Mouse (Mus musculus) MEL (cell line): ENCODE data around the gene Baat. TPM values are rescaled to one million over a fixed set of nuclear protein-coding genes. Genes with fewer than 3 reads are reported as not detected.

Source experiments
- DNase-seq: peaks from one replicate; pipeline ENCODE4 v3.0.0; 2011; ENCODE audit warnings: low read depth, low spot score
- H3K27ac ChIP-seq: 2 replicates; pipeline ENCODE4 v1.5.1; 2012; ENCODE audit warnings: low read depth, mild to moderate bottlenecking, control low read depth, low read length, moderate library complexity; ENCODE audit not compliant: control insufficient read depth
- H3K27me3 ChIP-seq, 2 experiments: fragments of 150-350 bp in 1 of 2; sonication (generic) in 1 of 2; 2 replicates each; pipeline ENCODE4 v1.6.1; 2012; ENCODE audit warnings: low read length in 2 of 2, mild to moderate bottlenecking in 2 of 2, improper control_type of control experiment in 1 of 2, moderate library complexity in 1 of 2; ENCODE audit not compliant: insufficient read depth in 2 of 2, control insufficient read depth in 1 of 2
- H3K36me3 ChIP-seq, 2 experiments: 2 replicates each; pipeline ENCODE4 v1.6.1; 2012 to 2014; ENCODE audit warnings: low read length in 2 of 2, improper control_type of control experiment in 1 of 2, inconsistent platforms in 1 of 2, mild to moderate bottlenecking in 1 of 2; ENCODE audit not compliant: insufficient read depth in 2 of 2, control insufficient read depth in 1 of 2
- H3K4me1 ChIP-seq, 2 experiments: fragments of 150-350 bp in 1 of 2; sonication (generic) in 1 of 2; 2 replicates each; pipeline ENCODE4 v1.6.1; 2012; ENCODE audit warnings: low read length in 2 of 2, improper control_type of control experiment in 1 of 2, mild to moderate bottlenecking in 1 of 2; ENCODE audit not compliant: insufficient read depth in 2 of 2, control insufficient read depth in 1 of 2
- H3K4me3 ChIP-seq, 2 experiments: fragments of 150-350 bp in 1 of 2; sonication (generic) in 1 of 2; 2 replicates each; pipeline ENCODE4 v1.5.1; 2012; ENCODE audit warnings: low read depth in 2 of 2, low read length in 2 of 2, mild to moderate bottlenecking in 2 of 2, moderate library complexity in 2 of 2, control low read depth in 1 of 2, improper control_type of control experiment in 1 of 2; ENCODE audit not compliant: control insufficient read depth in 1 of 2, insufficient read depth in 1 of 2
- H3K79me2 ChIP-seq: 2 replicates; pipeline ENCODE4 v1.6.1; 2012; ENCODE audit warnings: mild to moderate bottlenecking, low read length, moderate library complexity; ENCODE audit not compliant: control insufficient read depth, poor library complexity, insufficient read depth
- H3K9ac ChIP-seq: 2 replicates; pipeline ENCODE4 v1.6.1; 2012; ENCODE audit warnings: low read depth, mild to moderate bottlenecking, control low read depth, low read length, moderate library complexity; ENCODE audit not compliant: control insufficient read depth, poor library complexity, severe bottlenecking
- H3K9me3 ChIP-seq: fragments of 150-350 bp; sonication (generic); replicated peaks from 2 replicates; pipeline ENCODE4 v1.6.1; 2012; ENCODE audit warnings: mild to moderate bottlenecking, low read length, improper control_type of control experiment, moderate library complexity; ENCODE audit not compliant: insufficient read depth
- CHD2 ChIP-seq: IDR thresholded peaks from 2 replicates; pipeline ENCODE4 v1.6.1; 2011; ENCODE audit warnings: low read length, improper control_type of control experiment
- CTCF ChIP-seq, 3 experiments: IDR thresholded peaks in 2 of 3; conservative IDR thresholded peaks in 1 of 3; 2 replicates each; pipeline ENCODE4 v1.5.1; 2011 to 2012; ENCODE audit warnings: low read length in 3 of 3, low read depth in 2 of 3, mild to moderate bottlenecking in 2 of 3, improper control_type of control experiment in 1 of 3, inconsistent platforms in 1 of 3, mixed read lengths in 1 of 3, moderate library complexity in 1 of 3; ENCODE audit not compliant: control insufficient read depth in 1 of 3, insufficient read depth in 1 of 3, poor library complexity in 1 of 3, severe bottlenecking in 1 of 3
- E2F4 ChIP-seq: IDR thresholded peaks from 2 replicates; pipeline ENCODE4 v1.6.1; 2011; ENCODE audit warnings: low read depth, low read length, improper control_type of control experiment, borderline replicate concordance
- EP300 ChIP-seq, 2 experiments: IDR thresholded peaks; 2 replicates each; pipeline ENCODE4 v1.6.1; 2011; ENCODE audit warnings: improper control_type of control experiment in 2 of 2, low read length in 2 of 2, low read depth in 1 of 2, mild to moderate bottlenecking in 1 of 2
- GATA1 ChIP-seq: IDR thresholded peaks from 2 replicates; pipeline ENCODE4 v1.6.1; 2011; ENCODE audit warnings: low read depth, low read length, improper control_type of control experiment
- KAT2A ChIP-seq: conservative IDR thresholded peaks from 2 replicates; pipeline ENCODE4 v1.6.1; 2012; ENCODE audit warnings: low read depth, low read length, improper control_type of control experiment, inconsistent platforms
- MAX ChIP-seq: IDR thresholded peaks from 2 replicates; pipeline ENCODE4 v1.6.1; 2011; ENCODE audit warnings: low read length, improper control_type of control experiment
- MAZ ChIP-seq: IDR thresholded peaks from 2 replicates; pipeline ENCODE4 v1.6.1; 2012; ENCODE audit warnings: low read depth, mild to moderate bottlenecking, inconsistent platforms, low read length, improper control_type of control experiment
- MEF2A ChIP-seq: IDR thresholded peaks from 2 replicates; pipeline ENCODE4 v1.6.1; 2014; ENCODE audit warnings: low read depth, mild to moderate bottlenecking, inconsistent platforms, low read length, improper control_type of control experiment; ENCODE audit not compliant: poor library complexity, insufficient replicate concordance, severe bottlenecking; ENCODE audit errors: extremely low read depth
- MXI1 ChIP-seq: IDR thresholded peaks from 2 replicates; pipeline ENCODE4 v1.6.1; 2011; ENCODE audit warnings: mild to moderate bottlenecking, low read depth, low read length, improper control_type of control experiment
- MYB ChIP-seq: IDR thresholded peaks from 2 replicates; pipeline ENCODE4 v1.6.1; 2011; ENCODE audit warnings: mild to moderate bottlenecking, low read depth, low read length, improper control_type of control experiment
- MYC ChIP-seq: IDR thresholded peaks from 2 replicates; pipeline ENCODE4 v1.6.1; 2011; ENCODE audit warnings: low read depth, mild to moderate bottlenecking, low read length, improper control_type of control experiment, moderate library complexity
- POLR2AphosphoS2 ChIP-seq: IDR thresholded peaks from 2 replicates; pipeline ENCODE4 v1.6.1; 2011; ENCODE audit warnings: low read length, improper control_type of control experiment
- POLR2AphosphoS5 ChIP-seq: IDR thresholded peaks from 2 replicates; pipeline ENCODE4 v1.6.1; 2012; ENCODE audit warnings: low read depth, borderline replicate concordance, mild to moderate bottlenecking, inconsistent platforms, low read length, moderate library complexity, mixed read lengths
- RAD21 ChIP-seq: IDR thresholded peaks from 2 replicates; pipeline ENCODE4 v1.6.1; 2011; ENCODE audit warnings: mild to moderate bottlenecking, low read depth, low read length, improper control_type of control experiment
- RCOR1 ChIP-seq: IDR thresholded peaks from 2 replicates; pipeline ENCODE4 v1.6.1; 2012; ENCODE audit warnings: low read depth, mild to moderate bottlenecking, inconsistent platforms, low read length, improper control_type of control experiment
- SIN3A ChIP-seq: IDR thresholded peaks from 2 replicates; pipeline ENCODE4 v1.6.1; 2012; ENCODE audit warnings: low read length, improper control_type of control experiment, inconsistent platforms
- SMC3 ChIP-seq: IDR thresholded peaks from 2 replicates; pipeline ENCODE4 v1.6.1; 2011; ENCODE audit warnings: low read depth, low read length, improper control_type of control experiment
- TAL1 ChIP-seq: IDR thresholded peaks from 2 replicates; pipeline ENCODE4 v1.6.1; 2012; ENCODE audit warnings: mild to moderate bottlenecking, inconsistent platforms, low read length, moderate library complexity, mixed read lengths
- TCF12 ChIP-seq: IDR thresholded peaks from 2 replicates; pipeline ENCODE4 v1.6.1; 2014; ENCODE audit warnings: low read depth, mild to moderate bottlenecking, inconsistent platforms, low read length, improper control_type of control experiment, moderate library complexity
- UBTF ChIP-seq: IDR thresholded peaks from 2 replicates; pipeline ENCODE4 v1.6.1; 2012; ENCODE audit warnings: low read depth, mild to moderate bottlenecking, inconsistent platforms, low read length, improper control_type of control experiment, moderate library complexity, borderline replicate concordance; ENCODE audit not compliant: insufficient read depth
- ZKSCAN1 ChIP-seq: IDR thresholded peaks from 2 replicates; pipeline ENCODE4 v1.6.1; 2012; ENCODE audit warnings: low read depth, mild to moderate bottlenecking, inconsistent platforms, low read length, improper control_type of control experiment, moderate library complexity
- polyA plus RNA-seq, 2 experiments: library from polyadenylated mRNA; stranded (reverse) in 1 of 2; unstranded in 1 of 2; fragments of >175 nt in 1 of 2; fragments of >200 nt in 1 of 2; gene quantifications; 2 replicates each; pipeline versions ENCODE4 v1.2.1 to v1.2.4; 2012; ENCODE audit warnings: low replicate concordance in 2 of 2, low read depth in 1 of 2; ENCODE audit not compliant: insufficient read length in 2 of 2, insufficient read depth in 1 of 2, missing spikeins in 1 of 2
- total RNA-seq: library from RNA; depleted of rRNA; stranded (reverse); fragments of 300-350 nt; gene quantifications from 2 replicates; pipeline ENCODE4 v1.2.3, GENCODE M21; 2012; rRNA removed

Baat gene
- total RNA-seq = not detected in 2 replicates
- polyA plus RNA-seq = under 1 TPM in 1 of 2 experiments, not detected in 1; 0.15 TPM

- no peak for DNase-seq
- Histone ChIP-seq H3K4me3 (no peak within 1 kb of the TSS), H3K79me2 (no peaks in the 10 kb centered on the region), H3K27ac (no peak within 1 kb of the TSS), H3K9me3 (no peaks in the 10 kb centered on the region), H3K36me3 (no peaks in the 10 kb centered on the region), H3K9ac (no peak within 1 kb of the TSS)
- no peak for TF ChIP-seq RCOR1
- no peak for TF ChIP-seq POLR2AphosphoS2
- TF ChIP-seq RAD21 = no peak
- no peak for TF ChIP-seq KAT2A
- TF ChIP-seq CTCF (IDR thresholded peaks at IDR 0.05 in 2 of 3, conservative IDR thresholded peaks at IDR 0.05 in 1 of 3; ENCODE audit: control insufficient read depth in 1 of 3, insufficient read depth in 1 of 3, low read depth in 2 of 3, low read length in 3 of 3, poor library complexity in 1 of 3, severe bottlenecking in 1 of 3) = no peak
- no peak for TF ChIP-seq MEF2A
- no peak for TF ChIP-seq MYC
- no peak for TF ChIP-seq TCF12
- no peak for TF ChIP-seq TAL1
- no peak for TF ChIP-seq MXI1
- TF ChIP-seq GATA1 = no peak
- no peak for TF ChIP-seq CHD2
- no peak for TF ChIP-seq MAZ
- TF ChIP-seq, all 39 proteins: peak for 0
- H3K4me1 ChIP-seq = 0 out of 4 replicates have a peak, but pooled peaks cover 0 to 2% of the 10 kb centered on the region in 2 experiments
- H3K27me3 ChIP-seq = no peaks in the 10 kb centered on the region
These were observed at the start of gene Baat for GRCm38 (mm10) chr4:49506386-49506785. Baat (minus strand) TSS chr4:49506557.

- Histone ChIP-seq H3K27me3 (peaks cover 0 to 2% of the 10 kb centered on the region in 2 experiments; a peak in 2 of 4 replicates), H3K4me3 (no peak overlapping the region), H3K36me3 (no peaks in the 10 kb centered on the region), H3K79me2 (no peaks in the 10 kb centered on the region), H3K4me1 (no peaks in the 10 kb centered on the region)
- TF ChIP-seq TAL1 (no peak), MAX (no peak), E2F4 (no peak), ZKSCAN1 (no peak), SMC3 (no peak), POLR2AphosphoS5 (no peak), POLR2AphosphoS2 (no peak), MYB (no peak), EP300 (IDR thresholded peaks at IDR 0.05; ENCODE audit: low read depth in 1 of 2, low read length in 2 of 2) (no peak), SIN3A (no peak), UBTF (no peak)
- TF ChIP-seq, all 39 proteins: peak for 0
- H3K27ac ChIP-seq = no peak overlapping the region
- no peak for DNase-seq
- H3K9ac ChIP-seq = no peak overlapping the region
- H3K9me3 ChIP-seq = no peaks in the 10 kb centered on the region
These were observed 47.0 kb upstream of the Baat start for GRCm38 (mm10) chr4:49553380-49553779.
